Mouse (Mus musculus) heart, postnatal 4 days (tissue): ENCODE measurements around the gene Agpat3. TPM values are rescaled to one million over a fixed set of nuclear protein-coding genes. Genes with fewer than 3 reads are reported as not detected.
A peak's percentile ranks its signal among the peaks of the same experiment; 100 is the strongest.
"Not testable (repeated sequence)": the region's sequence is repeated elsewhere in the genome, so short reads cannot be mapped to it uniquely, and the experiment has no call there.

ENCODE experiments used
- DNase-seq: peaks from one replicate; pipeline ENCODE4 v3.0.0; 2021
- total RNA-seq, 2 experiments: library from RNA; stranded (reverse); gene quantifications; 2 replicates each; pipeline ENCODE4 v1.2.3; 2021

The Agpat3 gene
- total RNA-seq, 2 experiments from 2014 or later = 242 to 263 TPM

DNA sequence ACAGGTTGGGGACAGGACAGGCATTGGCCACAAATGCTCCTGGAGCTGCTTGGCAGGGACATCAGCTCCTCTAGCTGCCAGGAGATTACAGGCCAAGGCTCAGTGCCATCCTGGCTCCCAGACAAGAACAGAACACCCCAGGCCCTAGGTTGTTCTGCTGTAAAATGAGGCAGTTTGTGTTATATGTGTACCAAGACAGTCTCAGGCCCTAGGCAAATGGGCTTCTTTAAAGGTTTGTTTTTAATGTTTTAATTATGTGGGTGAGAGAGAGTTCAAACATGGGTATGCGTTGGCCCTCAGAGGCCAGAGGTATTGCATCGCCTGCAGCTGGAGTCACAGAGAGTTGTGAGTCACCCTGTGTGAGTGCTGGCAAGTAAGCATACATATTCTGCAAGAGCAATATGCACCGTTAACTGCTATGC lies 8.0 kb upstream of the Agpat3 start:
- DNase-seq = peak; percentile 59

DNA sequence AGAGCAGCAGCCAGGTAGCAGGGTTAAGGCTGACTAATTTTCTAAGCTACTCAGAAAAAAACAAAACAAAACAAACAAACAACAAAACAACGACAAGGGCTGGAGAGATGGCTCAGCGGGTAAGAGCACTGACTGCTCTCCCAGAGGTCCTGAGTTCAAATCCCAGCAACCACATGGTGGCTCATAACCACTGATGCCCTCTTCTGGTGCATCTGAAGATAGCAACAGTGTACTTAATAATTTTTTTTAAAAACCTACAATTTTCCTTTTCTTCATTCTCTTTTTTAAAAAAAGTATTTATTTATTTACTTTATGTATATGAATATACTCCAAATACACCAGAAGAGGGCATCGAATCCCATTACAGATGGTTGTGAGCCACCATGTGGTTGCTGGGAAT lies 6.7 kb upstream of the Agpat3 start:
- DNase-seq = not testable (repeated sequence)

DNA sequence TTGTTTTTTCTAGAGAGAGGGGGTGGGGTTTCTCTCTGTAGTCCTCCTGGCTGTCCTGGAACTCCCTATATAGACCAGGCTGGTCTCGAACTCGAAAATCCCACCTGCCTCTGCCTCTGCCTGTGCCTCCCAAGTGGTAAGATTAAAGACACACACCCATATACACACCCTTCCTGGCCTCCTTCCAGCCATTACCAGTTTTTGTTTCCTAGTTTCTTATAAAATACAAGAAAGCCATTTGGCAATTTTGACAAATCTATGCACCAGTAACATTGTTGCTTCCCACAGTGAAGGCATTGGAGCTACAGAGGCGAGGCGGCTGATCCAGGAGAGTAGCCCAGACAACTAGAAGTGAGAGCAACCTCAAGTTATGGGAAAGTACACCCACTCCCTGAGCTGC lies 6.0 kb upstream of the Agpat3 start:
- no peak for DNase-seq

DNA sequence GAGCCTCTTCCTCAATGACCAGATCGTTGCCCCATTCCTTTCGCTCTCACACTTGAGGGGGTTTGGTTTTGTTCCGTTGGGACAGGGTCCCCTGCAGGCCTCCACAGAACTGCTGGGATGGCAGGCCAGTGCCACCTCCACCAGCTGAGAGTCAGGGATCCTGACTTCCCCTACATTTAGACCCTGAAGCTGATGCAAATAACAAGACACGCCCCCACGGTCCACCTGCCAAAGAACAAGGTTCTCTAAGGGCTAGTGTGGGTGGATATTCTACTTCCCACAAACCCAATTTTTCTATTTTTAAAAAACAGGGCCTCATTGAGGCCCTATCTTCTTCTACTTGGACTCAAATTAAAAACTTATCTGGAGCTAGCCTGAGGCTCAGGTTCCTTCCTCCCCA lies 5.5 kb upstream of the Agpat3 start:
- DNase-seq = no peak

DNA sequence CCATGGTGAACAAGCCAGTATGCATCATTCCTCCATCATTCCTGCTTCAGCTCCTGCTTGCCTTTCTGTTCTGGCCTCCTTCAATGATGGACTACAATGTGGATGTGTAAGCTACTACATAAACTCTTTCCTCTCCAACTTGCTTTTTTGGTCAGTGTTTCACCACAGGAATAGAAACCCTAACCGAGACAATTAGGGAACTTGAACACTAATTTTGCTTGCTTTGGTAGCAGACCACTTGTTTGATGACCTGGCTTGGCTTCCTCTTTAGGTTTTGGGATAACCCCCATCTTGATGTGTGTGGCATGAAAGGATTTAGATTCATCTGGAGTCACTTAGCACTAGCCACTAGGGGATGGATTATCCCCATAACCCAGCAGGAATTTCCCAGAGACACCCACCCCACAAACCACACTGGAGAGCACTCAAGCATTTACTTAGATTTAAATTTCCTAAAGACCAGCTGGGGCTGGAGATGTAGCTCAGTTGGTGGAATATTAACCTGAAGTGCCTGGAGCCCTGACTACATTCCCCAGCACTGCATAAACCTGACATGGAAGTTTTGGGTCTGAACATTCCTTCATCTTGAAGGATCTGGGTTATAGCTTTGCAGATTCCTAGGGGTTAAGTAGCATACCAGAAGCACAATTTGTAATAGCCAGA lies 3.8 kb upstream of the Agpat3 start:
- no peak for DNase-seq

DNA sequence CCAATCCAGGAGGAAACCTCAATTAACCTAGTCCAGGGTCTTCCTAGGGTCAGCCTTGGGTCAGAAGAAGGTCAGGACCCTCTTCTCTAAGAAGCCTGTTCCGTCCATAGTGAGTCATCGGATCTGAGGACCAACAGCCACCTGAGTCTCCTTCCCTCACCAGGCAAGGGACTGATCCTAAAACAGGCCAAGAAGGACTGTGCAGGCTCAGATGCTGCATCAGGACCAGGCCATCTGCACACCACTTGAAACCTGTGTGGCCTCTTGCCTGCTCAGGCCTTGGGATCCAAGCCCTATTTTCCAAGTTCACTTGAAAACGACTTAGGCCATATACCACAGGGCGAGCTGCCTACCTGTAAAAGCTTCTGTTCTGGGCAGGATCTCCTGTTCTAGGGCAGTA lies 907 bp upstream of the Agpat3 start:
- no peak for DNase-seq

DNA sequence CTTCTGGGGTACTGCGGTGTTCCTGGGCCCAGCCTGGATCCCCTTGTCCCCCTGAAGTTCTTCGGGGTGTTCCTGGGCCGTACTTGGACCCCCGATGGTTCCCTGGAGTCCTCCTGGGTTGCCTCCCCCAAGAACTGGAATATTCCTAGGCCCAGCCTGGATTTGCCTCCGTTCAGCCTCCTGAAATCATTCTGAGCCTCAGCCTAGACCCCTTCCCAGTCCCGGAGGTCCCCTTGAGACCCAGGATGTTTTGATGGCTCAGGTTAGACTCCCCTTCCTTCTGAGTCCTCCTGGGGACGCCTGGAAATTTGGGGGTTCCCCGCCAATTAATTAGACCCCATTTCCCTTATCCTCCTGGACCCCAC lies 359 bp upstream of the Agpat3 start:
- DNase-seq = no peak

DNA sequence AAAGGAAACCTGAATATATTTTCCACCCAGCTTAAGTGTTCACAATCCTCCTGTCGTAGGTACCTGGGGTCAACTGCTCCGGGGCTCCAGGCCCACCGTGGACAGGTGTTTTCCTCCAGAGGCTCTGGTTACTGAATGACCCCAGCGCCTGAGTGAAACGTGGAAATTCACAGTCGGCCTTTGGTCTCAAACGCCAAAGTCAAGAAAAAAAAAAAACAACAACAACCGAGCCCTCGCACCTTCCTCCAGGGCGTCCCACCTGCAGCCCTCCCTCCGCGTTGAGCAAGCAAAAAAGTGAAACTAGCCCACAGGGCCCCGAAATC lies 764 bp downstream of the Agpat3 start:
- no peak for DNase-seq

DNA sequence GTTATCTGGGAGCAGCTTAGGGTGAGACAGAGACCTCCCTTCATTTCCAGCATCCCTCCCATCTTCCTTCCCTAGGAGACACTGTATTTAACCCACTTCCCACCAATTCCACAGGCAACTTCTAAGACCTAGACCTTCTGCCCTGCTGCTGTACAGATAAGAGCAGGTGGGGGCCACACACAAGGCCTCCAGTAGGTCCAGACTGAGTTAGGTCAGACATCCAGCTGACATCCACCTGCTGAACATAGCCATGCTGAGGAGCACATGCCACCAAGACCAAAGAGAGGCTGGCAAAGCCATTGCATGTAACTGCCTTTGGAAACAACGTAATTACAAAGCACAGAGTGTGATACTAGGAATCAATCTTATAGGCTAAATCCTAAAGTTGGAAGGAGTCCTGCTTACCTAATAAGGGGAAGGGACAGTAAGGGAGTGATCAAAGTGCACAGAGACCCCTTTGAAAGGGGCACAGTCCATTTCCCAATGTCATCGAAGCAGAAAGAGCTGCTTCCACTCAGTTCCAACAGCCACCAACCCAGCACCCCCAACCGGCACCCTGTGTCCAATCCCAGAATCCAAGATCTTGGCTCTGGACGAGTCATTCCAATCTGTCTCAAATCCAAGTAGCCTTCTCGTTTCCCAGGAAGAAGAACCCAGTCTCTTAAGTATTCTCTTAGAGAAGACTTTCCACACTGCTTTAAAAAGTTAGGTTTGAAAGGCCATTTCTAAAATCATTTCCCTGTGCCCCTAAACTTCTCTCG lies 1.3 kb downstream of the Agpat3 start:
- DNase-seq = no peak

DNA sequence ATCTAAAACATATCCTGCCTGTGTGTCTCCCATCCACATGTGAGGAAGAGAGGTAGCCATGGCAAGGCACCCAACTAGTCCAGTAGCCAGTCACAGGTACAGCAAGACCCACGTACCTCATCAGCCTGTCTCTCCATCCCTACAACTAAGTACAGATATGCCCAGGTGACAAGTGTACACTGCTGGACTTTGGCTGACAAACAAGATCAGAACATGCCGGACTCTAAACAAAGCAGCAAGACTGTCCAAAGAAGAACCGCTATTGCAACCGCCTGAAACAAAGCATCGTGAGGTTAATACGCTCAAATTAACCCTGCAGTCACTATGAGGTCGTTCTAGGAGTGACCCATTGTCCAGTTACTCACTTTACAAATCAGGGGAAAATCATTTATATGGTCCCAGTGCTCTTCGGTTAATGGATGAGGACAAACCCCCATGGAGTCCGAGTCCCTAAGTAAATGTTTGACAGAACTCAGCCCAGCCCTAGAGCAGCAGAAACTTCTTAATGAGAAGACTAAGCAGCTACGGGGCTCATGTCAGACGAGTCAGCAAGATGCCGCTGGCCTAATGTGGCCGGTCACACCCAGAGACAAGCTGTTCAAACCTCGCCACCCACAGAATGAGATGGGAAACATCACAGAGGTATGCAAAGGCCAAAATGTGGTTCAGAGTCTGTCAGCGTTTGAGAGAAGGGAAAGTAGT lies 2.7 kb downstream of the Agpat3 start:
- no peak for DNase-seq

DNA sequence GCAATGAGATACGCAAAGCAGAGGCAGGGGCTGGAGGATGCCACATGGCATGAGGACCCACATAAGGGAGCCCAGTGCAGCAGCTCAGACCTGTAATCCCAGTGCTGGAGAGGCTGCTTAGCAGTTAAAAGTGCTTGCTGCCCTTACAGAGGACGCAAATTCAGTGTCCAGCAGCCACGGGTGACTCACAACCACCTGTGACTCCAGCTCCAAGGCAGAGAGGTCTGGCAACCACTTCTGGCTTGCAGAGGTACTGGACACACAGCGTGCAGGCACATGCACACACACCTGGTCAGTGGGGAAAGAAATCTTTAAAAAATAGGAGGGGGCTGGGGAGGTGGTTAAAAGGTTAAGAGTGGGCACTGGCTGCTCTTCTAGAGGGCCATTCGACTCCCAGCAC lies 4.1 kb downstream of the Agpat3 start:
- no peak for DNase-seq

DNA sequence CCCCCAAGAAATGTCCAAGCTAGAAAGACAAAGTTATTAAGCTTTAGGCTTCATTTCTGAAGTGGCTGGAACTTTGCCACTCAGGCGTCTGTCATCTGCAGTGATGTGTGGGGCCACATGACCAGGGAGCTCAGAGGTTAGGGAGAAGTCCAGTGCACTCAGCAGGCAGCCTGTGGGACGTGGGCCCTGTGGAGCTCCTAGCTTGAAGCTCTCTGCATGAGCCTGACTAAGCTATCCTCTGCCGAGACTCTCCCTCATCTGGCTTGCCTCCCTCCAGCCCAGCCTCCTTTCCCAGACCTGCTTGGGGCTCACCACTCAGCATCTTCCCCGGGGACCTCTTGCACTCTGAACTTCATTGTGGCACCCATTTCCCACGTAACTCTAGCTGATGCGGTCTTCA lies 4.8 kb downstream of the Agpat3 start:
- DNase-seq = no peak

DNA sequence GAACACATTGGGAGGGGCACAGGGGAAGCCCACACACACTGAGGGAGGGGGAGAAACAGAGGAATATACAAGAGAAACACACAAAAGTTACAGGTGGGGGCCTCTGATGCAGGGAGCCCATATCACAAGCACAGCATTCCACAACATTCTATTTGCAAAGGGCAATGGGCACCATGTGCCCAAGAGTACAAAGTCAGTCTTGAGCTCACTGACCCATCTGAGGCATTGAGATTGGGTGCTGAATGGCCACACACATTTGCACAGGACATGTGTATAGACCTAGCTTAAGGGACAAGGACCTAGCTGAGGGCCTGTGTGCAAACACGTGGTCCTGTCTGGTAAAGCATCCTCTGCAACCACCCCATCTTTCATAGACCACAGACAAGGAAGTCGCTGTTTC lies 6.8 kb downstream of the Agpat3 start:
- DNase-seq = no peak

DNA sequence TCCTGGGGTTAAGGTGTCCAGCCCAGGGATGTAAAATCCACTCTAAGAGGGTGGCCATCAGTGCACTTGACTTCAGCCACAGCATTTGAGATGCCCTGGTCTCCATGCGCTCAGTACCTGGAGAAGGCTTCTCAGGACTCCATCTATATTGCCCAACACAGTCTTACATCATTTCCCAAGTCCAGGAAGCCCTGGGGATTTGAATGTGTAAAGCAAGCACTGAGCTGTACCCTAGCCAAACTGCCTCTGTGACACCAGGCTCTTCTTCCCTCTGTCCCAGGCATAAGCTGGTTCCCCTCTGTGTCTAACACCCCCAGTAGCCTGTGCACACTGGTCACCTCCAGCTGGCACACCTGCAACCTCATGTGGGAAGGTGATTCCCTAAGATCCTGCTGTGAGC lies 10.2 kb downstream of the Agpat3 start:
- DNase-seq = no peak

DNA sequence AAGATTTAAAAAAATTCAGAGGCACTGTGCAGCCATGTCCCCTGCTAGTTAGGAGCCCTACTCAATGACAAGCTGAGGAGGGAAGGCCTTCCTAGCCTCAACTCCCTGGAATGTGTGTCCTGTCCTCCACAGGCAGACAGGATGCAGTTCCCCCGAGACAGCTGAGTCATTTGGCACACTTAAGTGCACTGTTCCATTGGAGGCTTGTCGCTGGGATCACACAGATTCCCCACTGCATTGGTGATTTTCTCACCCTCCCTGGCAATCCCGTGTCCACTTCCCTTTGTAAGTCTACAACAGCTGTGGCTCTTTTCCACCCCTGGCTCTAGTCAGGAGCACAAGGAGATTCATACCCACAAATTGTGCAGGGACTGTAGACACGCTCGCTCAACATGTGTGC lies 14.1 kb downstream of the Agpat3 start:
- DNase-seq = peak; percentile 63

DNA sequence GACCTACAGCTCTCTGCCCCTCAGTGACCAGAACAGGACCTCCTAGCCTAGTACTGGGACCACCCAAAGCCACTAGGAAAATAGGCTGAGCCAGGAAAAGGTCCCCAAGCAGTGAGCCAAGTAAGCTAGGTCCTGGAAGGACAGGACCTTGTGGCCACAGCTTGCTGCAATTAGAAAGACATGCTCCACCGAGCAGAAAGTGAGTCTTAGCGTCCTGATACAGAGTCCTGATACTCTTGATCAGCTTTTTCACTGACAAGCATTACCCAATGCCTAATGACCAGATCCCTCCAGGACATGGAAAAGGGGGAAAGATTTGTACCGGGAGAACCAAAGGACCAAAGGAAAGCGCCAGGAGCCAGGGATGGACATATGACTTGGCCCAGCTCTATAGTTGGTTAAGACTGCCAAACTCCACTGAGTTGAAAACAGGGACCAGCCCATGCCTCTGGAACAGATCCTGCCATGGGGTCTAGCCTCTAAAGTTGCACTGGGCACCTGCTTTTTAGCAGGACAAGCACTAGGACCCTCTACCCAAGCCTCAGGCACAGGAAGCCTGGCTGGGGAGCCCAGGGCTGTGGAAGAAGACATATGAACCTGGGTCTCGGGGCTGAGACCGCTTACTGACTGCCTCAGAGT lies 17.2 kb downstream of the Agpat3 start:
- no peak for DNase-seq

DNA sequence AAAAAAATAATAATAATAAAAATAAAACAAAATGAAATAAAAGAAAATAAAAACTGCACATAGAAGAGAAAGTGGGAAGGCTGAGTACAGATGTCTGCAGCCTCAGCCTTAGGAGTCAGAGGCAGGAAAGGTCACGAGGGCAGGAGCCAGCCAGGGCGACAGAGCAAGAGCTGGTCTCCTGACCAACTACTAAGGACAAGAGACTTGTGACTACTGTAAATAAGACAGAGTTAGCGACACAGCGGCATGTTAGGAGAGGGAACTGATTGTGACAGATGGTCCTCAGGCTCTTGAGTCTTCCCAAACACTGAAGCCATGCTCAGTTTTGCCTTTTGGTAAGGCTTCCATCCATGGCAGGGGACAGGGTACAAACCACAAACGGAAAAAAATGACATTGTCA lies 20.7 kb downstream of the Agpat3 start:
- no peak for DNase-seq

DNA sequence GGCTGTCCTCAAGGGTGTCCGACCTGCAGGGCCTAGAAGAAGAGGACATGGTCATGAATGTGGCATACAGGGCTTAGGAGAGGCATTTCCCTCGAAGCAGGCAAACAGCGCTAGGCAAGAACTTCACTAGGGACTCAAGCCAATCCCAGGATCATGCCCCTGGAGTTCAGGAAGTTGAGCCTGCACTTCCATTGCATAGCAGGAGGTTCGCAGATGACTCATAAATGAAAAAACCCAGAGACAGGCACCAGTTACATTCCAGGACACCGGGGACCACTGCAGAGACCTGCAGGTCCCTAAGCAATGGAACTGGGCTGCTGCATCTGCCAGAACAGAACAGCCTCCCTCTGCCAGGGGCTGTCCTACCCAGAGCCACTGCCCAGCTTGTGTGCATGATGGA lies 23.0 kb downstream of the Agpat3 start:
- DNase-seq = no peak

DNA sequence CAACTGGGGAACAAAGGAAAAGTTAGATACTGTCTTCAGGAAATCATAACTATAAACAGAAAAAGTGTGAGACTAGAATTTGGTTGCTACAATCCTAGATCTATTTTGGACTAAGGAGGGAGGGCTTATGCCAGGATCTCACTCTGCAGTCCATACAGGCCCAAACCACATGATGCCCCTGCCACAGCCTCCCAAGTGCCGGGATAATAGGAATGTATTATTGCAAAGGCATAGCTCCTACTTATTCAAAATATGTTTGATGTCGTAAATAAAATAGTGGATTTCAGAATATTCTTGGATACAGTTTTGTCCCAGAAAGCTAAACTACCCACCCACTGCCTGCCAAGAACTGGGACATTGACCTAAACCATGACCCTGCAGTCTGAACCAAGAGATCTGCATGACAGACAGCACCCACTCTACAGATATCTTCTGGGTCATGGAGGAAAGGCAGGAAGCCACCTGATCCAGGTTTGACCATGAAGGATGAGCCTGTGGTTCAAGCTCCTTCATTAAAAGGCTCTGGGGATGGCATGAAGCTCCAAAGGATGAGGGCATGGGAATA lies 24.2 kb downstream of the Agpat3 start:
- no peak for DNase-seq

DNA sequence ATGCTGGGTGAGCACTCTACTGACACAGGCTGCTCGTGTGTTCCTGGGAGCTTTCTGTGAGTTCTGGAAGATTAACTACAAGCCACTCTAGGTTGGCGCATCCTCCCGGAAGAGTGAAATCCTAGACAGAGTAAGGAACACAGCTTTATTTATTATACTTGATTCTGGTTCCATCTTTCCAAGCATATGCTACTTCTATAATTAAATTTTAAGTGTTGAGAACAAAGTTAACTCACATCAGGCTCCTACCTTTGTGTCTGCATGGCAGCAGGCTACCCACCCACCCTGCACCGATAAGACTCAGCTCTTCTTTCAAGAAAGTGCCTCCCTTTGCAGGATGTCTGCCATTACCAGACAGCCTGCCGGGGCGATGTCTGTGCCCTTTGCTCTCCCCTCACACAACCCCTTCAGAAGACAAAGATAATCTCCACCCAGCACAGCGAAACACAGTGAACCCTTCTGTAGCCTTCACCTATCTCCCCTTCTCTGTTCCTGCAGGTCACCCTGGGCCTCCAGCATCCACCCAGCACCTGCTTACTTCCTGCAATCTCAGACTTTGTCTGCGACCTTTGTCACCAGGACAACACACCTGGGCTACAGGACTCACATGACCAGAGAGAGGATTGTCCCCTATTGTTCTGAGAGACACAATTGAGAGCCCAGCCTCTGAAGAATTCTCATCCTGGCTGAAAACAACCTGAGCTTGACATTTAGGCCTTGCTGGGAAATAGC lies 26.2 kb downstream of the Agpat3 start:
- no peak for DNase-seq

DNA sequence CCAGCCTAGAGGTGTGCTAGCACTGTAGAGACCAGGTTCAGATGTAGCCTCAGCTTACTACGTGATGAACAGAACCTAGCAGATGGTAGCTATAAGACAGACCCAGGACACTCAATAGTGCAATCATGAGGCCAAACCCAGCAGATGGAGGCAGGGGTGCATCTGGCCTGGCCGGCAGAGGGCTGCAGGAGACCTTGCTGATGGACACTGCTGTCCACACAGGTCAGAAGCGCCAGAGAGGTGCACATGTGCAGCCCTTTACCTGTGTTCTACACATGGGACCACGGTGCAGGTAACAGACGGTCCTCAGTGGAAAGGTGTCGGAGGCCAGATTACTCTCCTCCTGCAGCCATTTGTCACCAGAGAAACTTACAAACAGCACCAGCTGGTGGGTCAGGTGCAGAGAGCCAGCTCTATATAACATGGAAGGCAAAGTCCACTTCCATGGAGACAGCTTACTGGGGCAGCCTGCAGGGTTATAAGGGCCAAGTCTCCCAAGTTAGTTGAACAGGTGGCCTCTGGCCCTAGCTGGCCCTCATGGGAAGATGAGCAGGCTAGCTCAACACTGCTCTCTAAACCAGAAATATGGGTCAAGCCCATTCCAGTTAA lies 27.6 kb downstream of the Agpat3 start:
- DNase-seq = no peak
